Mouse (Mus musculus) spleen, adult 2 months (tissue): ENCODE measurements at regions not wholly inside any gene's neighbourhood (a gene's known extent, or its start where the extent isn't known, plus 50 kb on each side); places are given as distances from the start of the nearest gene placed in this dataset.

Experiments
- CTCF ChIP-seq: fragments of 200-500 bp; IDR thresholded peaks from 2 replicates; pipeline ENCODE4 v1.5.1; 2011; ENCODE audit warnings: mild to moderate bottlenecking, inconsistent platforms; ENCODE audit not compliant: insufficient read depth, insufficient read length, insufficient replicate concordance; ENCODE audit errors: extremely low read depth
- POLR2A ChIP-seq: fragments of 200-500 bp; IDR thresholded peaks from 2 replicates; pipeline ENCODE4 v1.6.1; 2011; ENCODE audit warnings: low read depth, low read length, inconsistent platforms

DNA sequence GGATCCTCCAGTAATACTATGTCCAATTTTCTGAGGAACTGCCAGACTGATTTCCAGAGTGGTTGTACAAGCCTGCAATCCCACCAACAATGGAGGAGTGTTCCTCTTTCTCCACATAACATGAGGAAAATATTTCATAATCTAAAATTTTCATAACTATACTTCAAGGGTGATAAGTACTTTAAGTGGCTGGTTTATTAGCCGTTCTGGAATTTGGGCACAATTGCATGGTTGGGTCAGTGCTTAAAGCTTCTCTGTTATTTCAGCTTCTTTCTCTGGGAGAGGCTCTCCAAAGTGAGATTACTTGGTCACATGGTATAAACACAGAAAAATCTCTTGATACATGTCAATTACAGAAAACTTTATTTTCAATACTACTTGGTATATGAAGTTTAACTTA is 2115.9 kb downstream of the 4930444P10Rik start:
- TF ChIP-seq CTCF: no peak
- no peak for TF ChIP-seq POLR2A
